Mouse (Mus musculus): ENCODE results near the gene Hist1h4d. TPM values are rescaled to one million over a fixed set of nuclear protein-coding genes. Genes with fewer than 3 reads are reported as not detected.
"Not testable (repeated sequence)": the region's sequence is repeated elsewhere in the genome, so short reads cannot be mapped to it uniquely, and the experiment has no call there.

The Hist1h4d gene
- total and polyA plus RNA-seq, 3 experiments: 11.7 to 1,889 TPM; not detected in 1

DNA sequence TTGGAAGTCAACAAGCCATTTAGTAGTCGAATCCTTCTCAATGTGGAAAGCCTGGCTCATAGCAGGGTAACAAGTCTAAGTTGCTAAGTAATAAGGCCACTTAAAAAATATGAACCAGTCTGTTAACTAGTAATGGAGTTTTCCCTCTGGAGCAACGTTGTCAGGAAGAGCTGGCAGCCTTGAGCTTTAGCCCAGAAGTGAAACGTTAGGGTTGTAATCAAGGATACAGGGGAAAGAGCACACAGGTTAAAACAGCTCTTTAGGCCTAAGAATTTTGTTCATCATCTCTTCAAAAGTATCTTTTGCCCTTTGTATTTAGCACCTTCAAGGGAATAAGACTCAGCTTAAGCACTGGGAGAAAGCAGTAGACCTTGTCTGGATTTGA lies 30.6 kb upstream of the Hist1h4d start:
- no peak for TF ChIP-seq MEF2A (IDR thresholded peaks at IDR 0.05; ENCODE audit: extremely low read depth, insufficient replicate concordance, low read depth, low read length, poor library complexity, severe bottlenecking)
- TF ChIP-seq NELFE (IDR thresholded peaks at IDR 0.05; ENCODE audit: low read depth, low read length): no peak
- TF ChIP-seq HCFC1 (IDR thresholded peaks at IDR 0.05; ENCODE audit: low read depth, low read length): no peak
- TF ChIP-seq CHD1 (IDR thresholded peaks at IDR 0.05; ENCODE audit: low read depth, low read length): no peak
- no peak for TF ChIP-seq ZKSCAN1 (IDR thresholded peaks at IDR 0.05; ENCODE audit: low read depth, low read length)
- TF ChIP-seq E2F4 (IDR thresholded peaks at IDR 0.05; ENCODE audit: borderline replicate concordance, low read depth, low read length): no peak
- no peak for TF ChIP-seq MAFK (IDR thresholded peaks at IDR 0.05; ENCODE audit: borderline replicate concordance, low read depth, low read length)
- no peak for TF ChIP-seq RAD21 (IDR thresholded peaks at IDR 0.05; ENCODE audit: low read depth, low read length)
- TF ChIP-seq ZMIZ1 (IDR thresholded peaks at IDR 0.05; ENCODE audit: low read depth, low read length): no peak
- no peak for TF ChIP-seq SMC3 (IDR thresholded peaks at IDR 0.05; ENCODE audit: low read depth, low read length)
- TF ChIP-seq ZNF384 (IDR thresholded peaks at IDR 0.05; ENCODE audit: low read depth, low read length): no peak
- TF ChIP-seq MYB (IDR thresholded peaks at IDR 0.05; ENCODE audit: low read depth, low read length): no peak
- TF ChIP-seq MYC (IDR thresholded peaks at IDR 0.05; ENCODE audit: low read depth, low read length): no peak
- TF ChIP-seq POLR2AphosphoS2 (IDR thresholded peaks at IDR 0.05; ENCODE audit: low read length): no peak
- H3K79me2 ChIP-seq (ENCODE audit: control insufficient read depth, insufficient read depth, low read length, poor library complexity): peaks cover 3% of the 10 kb centered on the region; the same call in 1 of the 2 replicates
- H3K4me3 ChIP-seq (ENCODE audit: control insufficient read depth in 1 of 2, insufficient read depth in 1 of 2, low read depth in 2 of 2, low read length in 2 of 2): peak overlapping the region; percentile 0 to 44
- H3K27me3 ChIP-seq (ENCODE audit: control insufficient read depth in 1 of 2, insufficient read depth in 2 of 2, low read length in 2 of 2): no peaks in the 10 kb centered on the region
- no peaks in the 10 kb centered on the region for H3K9me3 ChIP-seq (replicated peaks; ENCODE audit: insufficient read depth, low read length)
- H3K4me1 ChIP-seq (ENCODE audit: control insufficient read depth in 1 of 2, insufficient read depth in 2 of 2, low read length in 2 of 2): peaks cover 0 to 16% of the 10 kb centered on the region in 2 experiments; a peak in 2 of 4 replicates
- peak overlapping the region; percentile 100 for H3K27ac ChIP-seq (ENCODE audit: control insufficient read depth, low read depth, low read length)
- DNase-seq (ENCODE audit: low read depth, low spot score): peak; percentile 86
- peaks cover 0 to 49% of the 10 kb centered on the region in 2 experiments; a peak in 2 of 4 replicates for H3K36me3 ChIP-seq (ENCODE audit: control insufficient read depth in 1 of 2, insufficient read depth in 2 of 2, low read length in 2 of 2)
- H3K9ac ChIP-seq (ENCODE audit: control insufficient read depth, low read depth, low read length, poor library complexity, severe bottlenecking): peak overlapping the region; percentile 87

- peak; percentile 97 for DNase-seq (ENCODE audit: low read depth, low spot score)
- TF ChIP-seq TAL1 (IDR thresholded peaks at IDR 0.05; ENCODE audit: low read length) (peak; percentile 21; the same call in 1 of the 2 replicates), UBTF (IDR thresholded peaks at IDR 0.05; ENCODE audit: borderline replicate concordance, insufficient read depth, low read depth, low read length) (peak; percentile 98), POLR2A (IDR thresholded peaks at IDR 0.05; ENCODE audit: control insufficient read depth in 1 of 2, insufficient read depth in 1 of 2, low read depth in 1 of 2, low read length in 2 of 2, poor library complexity in 1 of 2) (peak; percentile 97 to 99), POLR2AphosphoS5 (IDR thresholded peaks at IDR 0.05; ENCODE audit: borderline replicate concordance, low read depth, low read length) (peak; percentile 97), TBP (IDR thresholded peaks at IDR 0.05; ENCODE audit: low read depth, low read length) (peak; percentile 99)
- not testable (repeated sequence) for H3K9me3 ChIP-seq (replicated peaks; ENCODE audit: insufficient read depth, low read length); H3K79me2 ChIP-seq (ENCODE audit: control insufficient read depth, insufficient read depth, low read length, poor library complexity); H3K27me3 ChIP-seq (ENCODE audit: control insufficient read depth in 1 of 2, insufficient read depth in 2 of 2, low read length in 2 of 2)
- Histone ChIP-seq H3K36me3 (ENCODE audit: control insufficient read depth in 1 of 2, insufficient read depth in 2 of 2, low read length in 2 of 2) (peaks cover 0 to 46% of the 10 kb centered on the region in 2 experiments; a peak in 2 of 4 replicates), H3K4me3 (ENCODE audit: control insufficient read depth in 1 of 2, insufficient read depth in 1 of 2, low read depth in 2 of 2, low read length in 2 of 2) (peak within 1 kb of the TSS; percentile 0 to 44), H3K9ac (ENCODE audit: control insufficient read depth, low read depth, low read length, poor library complexity, severe bottlenecking) (peak within 1 kb of the TSS; percentile 87), H3K4me1 (ENCODE audit: control insufficient read depth in 1 of 2, insufficient read depth in 2 of 2, low read length in 2 of 2) (peaks cover 0 to 14% of the 10 kb centered on the region in 2 experiments; a peak in 2 of 4 replicates), H3K27ac (ENCODE audit: control insufficient read depth, low read depth, low read length) (peak within 1 kb of the TSS; percentile 100)
Measured at GRCm38 (mm10) chr13:23551146-23551834, 30.1 kb upstream of the Hist1h4d start, which contains the start of gene Hist1h4f. Gene Hist1h4f, minus strand, starts transcription at chr13:23551648.

All from MEL (cell line).